Mouse (Mus musculus): Measurements from ENCODE around the gene Cs. TPM values are rescaled to one million over a fixed set of nuclear protein-coding genes. Genes with fewer than 3 reads are reported as not detected.

The Cs gene
- polyA plus RNA-seq, 1 experiment from 2014 or later = 183 TPM

- no peaks in the 10 kb centered on the region for H3K9me3 ChIP-seq
- no peaks in the 10 kb centered on the region for H3K27me3 ChIP-seq
- H3K4me3 ChIP-seq = peak within 1 kb of the TSS; percentile 70
- H3K4me1 ChIP-seq = peaks cover 14% of the 10 kb centered on the region
- peak; percentile 97 for ATAC-seq (ENCODE audit: borderline replicate concordance, extremely low read depth, low FRiP score, low TSS enrichment)
- H3K36me3 ChIP-seq = peaks cover 10% of the 10 kb centered on the region
- under 1% methylated on average over 75 of the region's 87 CpGs for WGBS
- peak within 1 kb of the TSS; percentile 84 for H3K4me2 ChIP-seq
- peak within 1 kb of the TSS; percentile 97 for H3K27ac ChIP-seq
- peak within 1 kb of the TSS; percentile 74 for H3K9ac ChIP-seq
These were observed 31.1 kb downstream of the Cs start, which contains the start of gene Coq10a for GRCm38 (mm10) chr10:128368402-128369217. Coq10a (minus strand) TSS chr10:128368997.

- peaks cover 14% of the 10 kb centered on the region for H3K4me1 ChIP-seq
- 2% methylated on average over 9 of the region's 9 CpGs for WGBS
- 0 out of 2 replicates have a peak, but pooled peaks cover 7% of the 10 kb centered on the region for H3K36me3 ChIP-seq
- peak overlapping the region; percentile 74 for H3K9ac ChIP-seq
- peak overlapping the region; percentile 97 for H3K27ac ChIP-seq
- no peaks in the 10 kb centered on the region for H3K9me3 ChIP-seq
- H3K27me3 ChIP-seq = no peaks in the 10 kb centered on the region
- no peak for ATAC-seq (ENCODE audit: borderline replicate concordance, extremely low read depth, low FRiP score, low TSS enrichment)
- peak overlapping the region; percentile 84 for H3K4me2 ChIP-seq
- H3K4me3 ChIP-seq = peak overlapping the region; percentile 70
These were observed 31.6 kb downstream of the Cs start for GRCm38 (mm10) chr10:128369218-128369543.

- H3K4me2 ChIP-seq = peak overlapping the region; percentile 84
- H3K9ac ChIP-seq = peak overlapping the region; percentile 74
- H3K36me3 ChIP-seq = 0 out of 2 replicates have a peak, but pooled peaks cover 4% of the 10 kb centered on the region
- no peak for ATAC-seq (ENCODE audit: borderline replicate concordance, extremely low read depth, low FRiP score, low TSS enrichment)
- H3K4me1 ChIP-seq = peaks cover 14% of the 10 kb centered on the region
- H3K27me3 ChIP-seq = no peaks in the 10 kb centered on the region
- 65% methylated on average over 6 of the region's 6 CpGs for WGBS
- no peaks in the 10 kb centered on the region for H3K9me3 ChIP-seq
- H3K4me3 ChIP-seq = peak overlapping the region; percentile 70
- H3K27ac ChIP-seq = peak overlapping the region; percentile 97
These were observed 32.1 kb downstream of the Cs start for GRCm38 (mm10) chr10:128369599-128369998.

DNA sequence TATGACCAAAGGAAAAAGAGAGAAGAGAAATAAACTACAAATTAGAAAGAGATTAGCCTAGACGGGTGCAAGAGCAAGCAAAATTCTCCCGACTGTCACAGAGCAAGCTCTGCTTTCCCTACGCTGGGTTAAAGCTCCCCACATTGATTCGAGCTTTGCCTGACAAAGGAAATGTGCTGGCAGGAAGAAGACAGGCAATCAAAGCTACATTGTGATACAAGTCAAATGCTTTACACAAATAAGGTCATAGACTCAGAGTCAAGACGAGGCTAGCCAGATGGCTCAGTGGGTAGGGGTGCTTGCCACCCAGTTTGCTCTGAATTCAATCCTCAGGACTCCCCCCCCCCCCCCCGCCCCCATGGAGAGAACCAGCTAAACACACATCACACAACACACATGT is 32.5 kb downstream of the Cs start:
- H3K9me3 ChIP-seq = no peaks in the 10 kb centered on the region
- ATAC-seq (ENCODE audit: borderline replicate concordance, extremely low read depth, low FRiP score, low TSS enrichment) = no peak
- H3K27me3 ChIP-seq = no peaks in the 10 kb centered on the region
- 58% methylated on average over 5 of the region's 6 CpGs for WGBS
- H3K27ac ChIP-seq = no peak overlapping the region
- H3K36me3 ChIP-seq = 0 out of 2 replicates have a peak, but pooled peaks cover 4% of the 10 kb centered on the region
- H3K4me3 ChIP-seq = no peak overlapping the region
- peaks cover 14% of the 10 kb centered on the region for H3K4me1 ChIP-seq
- H3K4me2 ChIP-seq = 0 out of 2 replicates have a peak overlapping the region, but pooled peaks have one; percentile 84
- H3K9ac ChIP-seq = no peak overlapping the region

- 46% methylated on average over 4 of the region's 4 CpGs for WGBS
- Histone ChIP-seq H3K4me2 (no peak overlapping the region), H3K4me3 (no peak overlapping the region), H3K9ac (no peak overlapping the region), H3K9me3 (no peaks in the 10 kb centered on the region), H3K4me1 (peaks cover 14% of the 10 kb centered on the region), H3K27ac (no peak overlapping the region), H3K36me3 (no peaks in the 10 kb centered on the region), H3K27me3 (no peaks in the 10 kb centered on the region)
- no peak for ATAC-seq (ENCODE audit: borderline replicate concordance, extremely low read depth, low FRiP score, low TSS enrichment)
These were observed 33.1 kb downstream of the Cs start for GRCm38 (mm10) chr10:128370601-128371000.

DNA sequence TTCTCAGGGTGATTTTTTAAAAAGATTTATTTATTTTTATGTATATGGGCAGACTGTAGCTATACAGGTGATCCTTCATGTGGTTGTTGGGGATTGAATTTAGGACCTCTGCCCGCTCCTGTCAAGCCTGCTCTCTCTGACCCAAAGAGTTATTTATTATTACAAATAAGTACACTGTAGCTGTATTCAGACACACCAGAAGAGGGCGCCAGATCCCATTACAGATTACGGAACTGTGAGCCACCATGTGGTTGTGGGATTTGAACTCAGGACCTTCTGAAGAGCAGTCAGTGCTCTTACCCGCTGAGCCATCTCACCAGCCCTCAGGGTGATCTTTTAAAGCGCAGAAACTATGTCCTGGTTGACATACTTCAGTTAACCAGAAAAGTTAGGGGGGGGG is 34.6 kb downstream of the Cs start:
- no peak overlapping the region for H3K27ac ChIP-seq
- H3K4me2 ChIP-seq = no peak overlapping the region
- no peak overlapping the region for H3K9ac ChIP-seq
- H3K27me3 ChIP-seq = no peaks in the 10 kb centered on the region
- no peak overlapping the region for H3K4me3 ChIP-seq
- H3K36me3 ChIP-seq = no peaks in the 10 kb centered on the region
- H3K9me3 ChIP-seq = no peaks in the 10 kb centered on the region
- H3K4me1 ChIP-seq = peaks cover 14% of the 10 kb centered on the region
- WGBS = 77% methylated on average over 5 of the region's 5 CpGs
- ATAC-seq (ENCODE audit: borderline replicate concordance, extremely low read depth, low FRiP score, low TSS enrichment) = no peak

- H3K27ac ChIP-seq = no peak overlapping the region
- no peak for ATAC-seq (ENCODE audit: borderline replicate concordance, extremely low read depth, low FRiP score, low TSS enrichment)
- H3K9me3 ChIP-seq = no peaks in the 10 kb centered on the region
- no peaks in the 10 kb centered on the region for H3K36me3 ChIP-seq
- no peaks in the 10 kb centered on the region for H3K27me3 ChIP-seq
- H3K9ac ChIP-seq = no peak overlapping the region
- WGBS = 69% methylated on average over 6 of the region's 6 CpGs
- peaks cover 13% of the 10 kb centered on the region for H3K4me1 ChIP-seq
- no peak overlapping the region for H3K4me3 ChIP-seq
- no peak overlapping the region for H3K4me2 ChIP-seq
These were observed 35.6 kb downstream of the Cs start for GRCm38 (mm10) chr10:128372989-128373748.

DNA sequence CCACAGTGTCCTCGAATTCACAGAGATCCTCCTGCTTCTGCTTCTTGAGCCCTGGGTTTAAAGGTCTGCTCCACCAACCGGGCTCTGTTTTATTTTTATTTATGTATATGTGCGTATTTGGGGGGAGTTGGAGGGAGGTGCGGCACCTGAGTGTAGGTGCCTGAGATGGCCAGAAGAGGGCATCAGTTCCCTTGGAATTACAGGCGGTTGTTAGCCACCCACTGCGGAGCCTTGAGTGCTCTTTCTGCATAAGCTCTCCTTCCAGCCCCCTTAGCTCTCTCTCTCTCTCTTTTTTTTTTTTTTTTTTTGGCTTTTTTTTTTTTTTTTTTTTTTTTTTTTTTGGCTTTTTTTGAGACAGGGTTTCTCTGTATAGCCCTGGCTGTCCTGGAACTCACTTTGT is 36.9 kb downstream of the Cs start:
- no peak overlapping the region for H3K9ac ChIP-seq
- no peak overlapping the region for H3K27ac ChIP-seq
- WGBS = 75% methylated on average over 6 of the region's 6 CpGs
- H3K4me2 ChIP-seq = no peak overlapping the region
- H3K27me3 ChIP-seq = no peaks in the 10 kb centered on the region
- peaks cover 8% of the 10 kb centered on the region; the same call in 1 of the 2 replicates for H3K36me3 ChIP-seq
- peaks cover 17% of the 10 kb centered on the region for H3K4me1 ChIP-seq
- no peaks in the 10 kb centered on the region for H3K9me3 ChIP-seq
- no peak overlapping the region for H3K4me3 ChIP-seq
- no peak for ATAC-seq (ENCODE audit: borderline replicate concordance, extremely low read depth, low FRiP score, low TSS enrichment)

- Histone ChIP-seq H3K27me3 (no peaks in the 10 kb centered on the region), H3K27ac (peak overlapping the region; percentile 95), H3K4me2 (peak overlapping the region; percentile 87), H3K9ac (peak overlapping the region; percentile 99), H3K36me3 (peaks cover 24% of the 10 kb centered on the region), H3K4me3 (peak overlapping the region; percentile 95), H3K4me1 (peaks cover 14% of the 10 kb centered on the region), H3K9me3 (no peaks in the 10 kb centered on the region)
- WGBS = 46% methylated on average over 4 of the region's 4 CpGs
- no peak for ATAC-seq (ENCODE audit: borderline replicate concordance, extremely low read depth, low FRiP score, low TSS enrichment)
These were observed 38.5 kb downstream of the Cs start for GRCm38 (mm10) chr10:128376099-128376454.

DNA sequence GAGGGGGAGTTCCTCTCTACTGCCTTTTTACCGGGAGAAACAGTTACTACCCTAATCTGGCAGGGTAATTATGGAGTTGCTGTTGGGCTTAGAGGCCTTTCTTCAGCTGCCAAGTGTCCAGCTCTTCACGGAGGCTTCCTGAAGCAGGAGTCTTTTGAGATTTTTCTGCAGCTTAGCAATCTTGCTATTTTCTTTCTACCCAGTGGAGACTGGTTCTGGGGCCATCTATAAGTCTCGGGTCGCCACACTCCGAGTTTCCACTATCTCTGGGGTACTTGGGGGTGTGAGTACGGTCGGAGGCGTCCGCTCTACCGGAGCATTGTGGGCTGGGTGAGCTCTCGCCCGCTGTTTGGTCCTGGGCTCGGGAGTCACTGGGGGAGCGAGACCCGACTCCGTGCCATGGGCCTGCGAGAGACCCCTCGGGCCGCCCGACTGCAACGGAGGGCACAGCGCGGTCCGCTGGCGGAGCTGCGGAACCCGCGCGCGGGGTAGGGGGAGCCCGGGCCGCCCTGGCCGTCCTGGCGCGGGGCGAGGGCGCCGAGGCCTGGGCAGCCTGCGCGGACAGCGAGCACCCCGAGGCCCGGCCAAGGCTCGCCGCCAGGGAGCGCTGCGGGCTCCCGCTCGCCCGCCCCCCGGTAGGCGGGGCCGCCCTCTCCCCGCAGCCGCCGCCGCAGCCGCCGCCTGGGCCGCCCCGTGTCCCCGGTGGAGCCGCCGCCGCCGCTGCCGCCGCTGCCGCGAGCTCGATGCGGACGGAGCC is 39.1 kb downstream of the Cs start, which contains the start of gene Ankrd52:
Ankrd52 (plus strand) TSS at position 661 of the 757 bp plus-strand sequence.
- peak; percentile 95 for ATAC-seq (ENCODE audit: borderline replicate concordance, extremely low read depth, low FRiP score, low TSS enrichment)
- Histone ChIP-seq H3K4me1 (peaks cover 14% of the 10 kb centered on the region), H3K36me3 (peaks cover 28% of the 10 kb centered on the region), H3K9ac (peak within 1 kb of the TSS; percentile 99), H3K4me2 (peak within 1 kb of the TSS; percentile 87), H3K27me3 (no peaks in the 10 kb centered on the region), H3K27ac (peak within 1 kb of the TSS; percentile 95), H3K4me3 (peak within 1 kb of the TSS; percentile 95), H3K9me3 (no peaks in the 10 kb centered on the region)
- WGBS = under 1% methylated on average over 44 of the region's 73 CpGs

DNA sequence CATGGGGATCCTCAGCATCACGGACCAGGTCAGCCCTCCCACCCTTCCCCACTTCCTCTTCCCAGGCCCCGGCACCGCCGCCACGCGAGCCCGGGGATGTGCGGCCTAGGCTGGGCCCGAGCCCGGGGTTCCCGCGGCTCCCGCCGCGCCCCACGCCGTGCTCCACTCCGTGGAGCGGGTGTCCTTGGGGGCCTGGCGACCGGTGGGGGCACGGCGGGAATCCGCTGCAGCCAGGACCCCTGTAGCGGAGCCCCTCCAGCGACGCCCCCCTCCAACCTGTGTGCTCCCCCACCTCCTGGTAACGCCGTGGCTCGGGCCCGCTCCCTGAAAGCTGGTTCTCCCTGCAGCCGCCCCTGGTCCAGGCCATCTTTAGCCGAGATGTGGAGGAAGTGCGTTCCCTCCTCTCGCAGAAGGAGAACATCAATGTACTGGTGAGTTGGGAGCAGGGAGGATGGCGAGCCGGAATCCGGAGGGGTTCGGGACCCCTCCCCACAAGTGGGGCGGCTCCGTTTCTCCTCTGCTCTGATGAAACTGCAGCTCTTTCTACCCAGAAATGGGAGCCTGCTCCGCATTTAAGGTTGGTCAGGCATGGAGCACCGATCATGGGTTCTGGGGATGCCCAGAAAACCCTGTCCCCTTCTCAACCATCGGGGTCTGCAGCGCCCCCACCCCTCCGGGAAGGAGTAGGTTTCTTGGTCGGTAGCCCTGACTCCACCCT is 39.8 kb downstream of the Cs start:
- peak; percentile 65 for ATAC-seq (ENCODE audit: borderline replicate concordance, extremely low read depth, low FRiP score, low TSS enrichment)
- peaks cover 14% of the 10 kb centered on the region for H3K4me1 ChIP-seq
- H3K9me3 ChIP-seq = no peaks in the 10 kb centered on the region
- WGBS = under 1% methylated on average over 47 of the region's 47 CpGs
- H3K36me3 ChIP-seq = peaks cover 36% of the 10 kb centered on the region
- peak overlapping the region; percentile 87 for H3K4me2 ChIP-seq
- H3K4me3 ChIP-seq = peak overlapping the region; percentile 95
- peak overlapping the region; percentile 99 for H3K9ac ChIP-seq
- peak overlapping the region; percentile 95 for H3K27ac ChIP-seq
- no peaks in the 10 kb centered on the region for H3K27me3 ChIP-seq
